Mouse (Mus musculus): ENCODE data around the gene Treh. TPM values are rescaled to one million over a fixed set of nuclear protein-coding genes. Genes with fewer than 3 reads are reported as not detected.

Treh gene
- total and polyA plus RNA-seq, 2 experiments from 2014 or later, result not detected

GRCm38 (mm10) chr9:44648881-44649281 is 24.2 kb upstream of the Treh start:
- DNase-seq (no peak), ATAC-seq (no peak)
- Histone ChIP-seq H3K27ac (ENCODE audit: low read depth, low read length) (no peak overlapping the region), H3K9me3 (ENCODE audit: low read length) (no peaks in the 10 kb centered on the region), H3K4me3 (ENCODE audit: low read depth, low read length) (no peak overlapping the region), H3K27me3 (ENCODE audit: insufficient read depth, low read length) (no peaks in the 10 kb centered on the region), H3K4me1 (ENCODE audit: insufficient read depth) (no peaks in the 10 kb centered on the region), H3K36me3 (ENCODE audit: insufficient read depth) (no peaks in the 10 kb centered on the region), H3K4me2 (ENCODE audit: low read depth) (no peak overlapping the region), H3K9ac (no peak overlapping the region)
- TF ChIP-seq CTCF (IDR thresholded peaks at IDR 0.05; ENCODE audit: low read depth), result no peak
- WGBS, result 73% methylated on average over 7 of the region's 7 CpGs

- H3K4me2 ChIP-seq (ENCODE audit: low read depth), result no peak overlapping the region
- no peaks in the 10 kb centered on the region for H3K4me1 ChIP-seq (ENCODE audit: insufficient read depth)
- peak; percentile 85 for TF ChIP-seq CTCF (IDR thresholded peaks at IDR 0.05; ENCODE audit: low read depth)
- no peak overlapping the region for H3K27ac ChIP-seq (ENCODE audit: low read depth, low read length)
- no peaks in the 10 kb centered on the region for H3K9me3 ChIP-seq (ENCODE audit: low read length)
- H3K36me3 ChIP-seq (ENCODE audit: insufficient read depth), result no peaks in the 10 kb centered on the region
- H3K4me3 ChIP-seq (ENCODE audit: low read depth, low read length), result no peak overlapping the region
- no peaks in the 10 kb centered on the region for H3K27me3 ChIP-seq (ENCODE audit: insufficient read depth, low read length)
- ATAC-seq (peak; percentile 91), DNase-seq (peak; percentile 72)
- 14% methylated on average over 8 of the region's 8 CpGs for WGBS
- H3K9ac ChIP-seq, result no peak overlapping the region
Observed at GRCm38 (mm10) chr9:44652027-44652426, 21.0 kb upstream of the Treh start.

- no peak overlapping the region for H3K4me2 ChIP-seq (ENCODE audit: low read depth)
- no peaks in the 10 kb centered on the region for H3K4me1 ChIP-seq (ENCODE audit: insufficient read depth)
- TF ChIP-seq CTCF (IDR thresholded peaks at IDR 0.05; ENCODE audit: low read depth), result no peak
- no peaks in the 10 kb centered on the region for H3K36me3 ChIP-seq (ENCODE audit: insufficient read depth)
- H3K4me3 ChIP-seq (ENCODE audit: low read depth, low read length), result no peak overlapping the region
- no peak for DNase-seq
- ATAC-seq, result no peak
- no peaks in the 10 kb centered on the region for H3K9me3 ChIP-seq (ENCODE audit: low read length)
- no peak overlapping the region for H3K27ac ChIP-seq (ENCODE audit: low read depth, low read length)
- WGBS, result 80% methylated on average over 4 of the region's 4 CpGs
- no peak overlapping the region for H3K9ac ChIP-seq
- no peaks in the 10 kb centered on the region for H3K27me3 ChIP-seq (ENCODE audit: insufficient read depth, low read length)
Observed at GRCm38 (mm10) chr9:44653896-44654295, 19.1 kb upstream of the Treh start.

- Histone ChIP-seq H3K27ac (ENCODE audit: low read depth, low read length) (no peak overlapping the region), H3K36me3 (ENCODE audit: insufficient read depth) (no peaks in the 10 kb centered on the region), H3K4me1 (ENCODE audit: insufficient read depth) (no peaks in the 10 kb centered on the region), H3K9me3 (ENCODE audit: low read length) (no peaks in the 10 kb centered on the region), H3K4me2 (ENCODE audit: low read depth) (peak overlapping the region; percentile 20; the same call in 1 of the 2 replicates), H3K27me3 (ENCODE audit: insufficient read depth, low read length) (no peaks in the 10 kb centered on the region), H3K9ac (no peak overlapping the region), H3K4me3 (ENCODE audit: low read depth, low read length) (no peak overlapping the region)
- peak; percentile 80 for TF ChIP-seq CTCF (IDR thresholded peaks at IDR 0.05; ENCODE audit: low read depth)
- WGBS, result 26% methylated on average over 26 of the region's 26 CpGs
- peak; percentile 82 for DNase-seq
- ATAC-seq, result peak; percentile 59; the same call in 1 of the 2 replicates
Observed at GRCm38 (mm10) chr9:44655098-44656066, 17.7 kb upstream of the Treh start.

DNA sequence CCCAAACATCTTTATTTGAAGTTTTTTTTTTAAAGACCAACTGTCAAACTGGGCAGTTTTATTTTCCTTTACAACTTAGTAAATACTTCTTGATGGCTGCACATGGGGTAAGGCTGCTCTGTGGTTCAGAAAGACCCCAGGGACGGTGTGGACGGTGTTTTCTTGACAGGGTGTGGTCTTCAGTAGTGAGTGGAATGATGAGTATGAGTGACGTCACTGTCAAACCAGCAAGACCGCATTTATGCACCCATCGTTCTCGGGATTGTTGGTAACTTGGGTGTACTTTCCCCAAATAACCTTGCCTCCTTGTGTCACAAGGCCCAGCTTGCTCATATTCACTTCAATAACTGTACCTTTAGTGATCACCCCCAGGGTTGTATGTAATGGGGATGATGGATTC is 9.3 kb upstream of the Treh start:
- 91% methylated on average over 6 of the region's 6 CpGs for WGBS
- no peak for ATAC-seq

GRCm38 (mm10) chr9:44671416-44671815 is 1.6 kb upstream of the Treh start:
- WGBS, result 88% methylated on average over 5 of the region's 5 CpGs
- ATAC-seq, result no peak
- Histone ChIP-seq H3K4me1 (ENCODE audit: insufficient read depth) (no peaks in the 10 kb centered on the region), H3K9me3 (ENCODE audit: low read length) (no peaks in the 10 kb centered on the region), H3K36me3 (ENCODE audit: insufficient read depth) (no peaks in the 10 kb centered on the region), H3K27me3 (ENCODE audit: insufficient read depth, low read length) (no peaks in the 10 kb centered on the region), H3K4me2 (ENCODE audit: low read depth) (no peak overlapping the region), H3K9ac (no peak overlapping the region), H3K27ac (ENCODE audit: low read depth, low read length) (no peak overlapping the region), H3K4me3 (ENCODE audit: low read depth, low read length) (no peak overlapping the region)
- DNase-seq, result no peak
- no peak for TF ChIP-seq CTCF (IDR thresholded peaks at IDR 0.05; ENCODE audit: low read depth)

More for the DNA sequence above, 9.3 kb upstream of the Treh start:
- H3K27me3 ChIP-seq (ENCODE audit: insufficient read depth, low read length), result no peaks in the 10 kb centered on the region
- no peak for TF ChIP-seq CTCF (IDR thresholded peaks at IDR 0.05; ENCODE audit: low read depth)
- no peak for DNase-seq
- H3K27ac ChIP-seq (ENCODE audit: low read depth, low read length), result no peak overlapping the region
- no peak overlapping the region for H3K4me2 ChIP-seq (ENCODE audit: low read depth)
- H3K4me3 ChIP-seq (ENCODE audit: low read depth, low read length), result no peak overlapping the region
- no peak overlapping the region for H3K9ac ChIP-seq
- H3K4me1 ChIP-seq (ENCODE audit: insufficient read depth), result no peaks in the 10 kb centered on the region
- no peaks in the 10 kb centered on the region for H3K9me3 ChIP-seq (ENCODE audit: low read length)
- no peaks in the 10 kb centered on the region for H3K36me3 ChIP-seq (ENCODE audit: insufficient read depth)

GRCm38 (mm10) chr9:44672291-44672865 is 655 bp upstream of the Treh start:
- no peaks in the 10 kb centered on the region for H3K27me3 ChIP-seq (ENCODE audit: insufficient read depth, low read length)
- no peak for DNase-seq
- no peak for ATAC-seq
- no peaks in the 10 kb centered on the region for H3K9me3 ChIP-seq (ENCODE audit: low read length)
- no peak overlapping the region for H3K4me3 ChIP-seq (ENCODE audit: low read depth, low read length)
- H3K9ac ChIP-seq, result no peak overlapping the region
- no peak overlapping the region for H3K4me2 ChIP-seq (ENCODE audit: low read depth)
- no peaks in the 10 kb centered on the region for H3K4me1 ChIP-seq (ENCODE audit: insufficient read depth)
- no peak for TF ChIP-seq CTCF (IDR thresholded peaks at IDR 0.05; ENCODE audit: low read depth)
- H3K27ac ChIP-seq (ENCODE audit: low read depth, low read length), result no peak overlapping the region
- 85% methylated on average over 2 of the region's 2 CpGs for WGBS
- no peaks in the 10 kb centered on the region for H3K36me3 ChIP-seq (ENCODE audit: insufficient read depth)
